Mouse (Mus musculus): ENCODE measurements around the gene Nrxn3.

DNA sequence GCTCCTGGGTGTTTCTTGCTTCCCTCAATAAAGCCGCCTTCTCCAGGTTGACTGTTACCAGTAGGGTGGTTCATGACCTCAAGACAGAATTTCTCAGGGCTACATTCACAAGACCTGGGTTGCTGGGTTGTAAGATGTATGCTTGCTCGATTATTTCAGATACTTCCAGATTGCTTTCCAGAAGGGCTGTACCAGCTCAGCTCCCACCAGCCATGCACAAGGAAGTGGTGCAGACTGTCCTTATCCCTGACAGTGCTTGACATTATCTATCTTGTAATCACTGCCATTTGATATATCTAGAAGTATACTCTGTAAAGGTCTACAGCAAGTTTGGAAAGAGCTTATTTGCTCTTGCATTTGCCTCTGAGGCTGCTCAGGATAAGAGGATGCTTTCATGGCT, 374.9 kb downstream of the Nrxn3 start:
- TF ChIP-seq POLR2A (IDR thresholded peaks at IDR 0.05; ENCODE audit: insufficient read length, low read depth): no peak
- TF ChIP-seq MYOG (IDR thresholded peaks at IDR 0.05; ENCODE audit: control insufficient read depth in 1 of 3, insufficient read depth in 1 of 3, insufficient read length in 2 of 3, low read depth in 2 of 3): no peak
- no peak for TF ChIP-seq POLR2AphosphoS2 (IDR thresholded peaks at IDR 0.05; ENCODE audit: insufficient read length, low read depth)
- TF ChIP-seq MYOD1 (IDR thresholded peaks at IDR 0.05; ENCODE audit: control insufficient read depth in 1 of 3, insufficient read length in 2 of 3, low read depth in 2 of 3): no peak
- no peak for TF ChIP-seq MAX (IDR thresholded peaks at IDR 0.05; ENCODE audit: low read depth)
- no peak for TF ChIP-seq CEBPB (IDR thresholded peaks at IDR 0.05; ENCODE audit: insufficient read depth, poor library complexity, severe bottlenecking)
- TF ChIP-seq TCF12 (IDR thresholded peaks at IDR 0.05; ENCODE audit: insufficient read depth, poor library complexity, severe bottlenecking): no peak
- TF ChIP-seq SRF (IDR thresholded peaks at IDR 0.05; ENCODE audit: control insufficient read depth, insufficient read length, low read depth): no peak
